Mouse (Mus musculus): ENCODE data around the gene Clasp1. TPM values are rescaled to one million over a fixed set of nuclear protein-coding genes. Genes with fewer than 3 reads are reported as not detected.

Gene Clasp1
- total and polyA plus RNA-seq, 2 experiments from 2014 or later = 63.2 to 126 TPM

GRCm38 (mm10) chr1:118553045-118553444, 164.2 kb downstream of the Clasp1 start:
- Histone ChIP-seq H3K4me3 (ENCODE audit: low read length) (no peak overlapping the region), H3K36me3 (ENCODE audit: insufficient read depth, low read length) (peaks cover 70% of the 10 kb centered on the region), H3K9ac (replicated peaks; ENCODE audit: low read length) (no peak overlapping the region), H3K4me1 (ENCODE audit: insufficient read depth, low read length) (no peaks in the 10 kb centered on the region), H3K4me2 (ENCODE audit: low read depth, low read length) (no peak overlapping the region), H3K27ac (no peak overlapping the region), H3K9me3 (ENCODE audit: low read length) (no peaks in the 10 kb centered on the region), H3K27me3 (ENCODE audit: insufficient read depth, low read length) (no peaks in the 10 kb centered on the region)
- 92% methylated on average over 2 of the region's 2 CpGs for WGBS
- TF ChIP-seq CTCF (IDR thresholded peaks at IDR 0.05; ENCODE audit: low read depth) = no peak
- no peak for DNase-seq (ENCODE audit: low spot score)
- ATAC-seq = no peak

- no peak overlapping the region for H3K4me3 ChIP-seq (ENCODE audit: low read length)
- no peak overlapping the region for H3K9ac ChIP-seq (replicated peaks; ENCODE audit: low read length)
- no peaks in the 10 kb centered on the region for H3K27me3 ChIP-seq (ENCODE audit: insufficient read depth, low read length)
- H3K36me3 ChIP-seq (ENCODE audit: insufficient read depth, low read length) = peaks cover 69% of the 10 kb centered on the region
- 95% methylated on average over 3 of the region's 3 CpGs for WGBS
- H3K9me3 ChIP-seq (ENCODE audit: low read length) = no peaks in the 10 kb centered on the region
- DNase-seq (ENCODE audit: low spot score) (no peak), ATAC-seq (no peak)
- H3K4me2 ChIP-seq (ENCODE audit: low read depth, low read length) = no peak overlapping the region
- H3K27ac ChIP-seq = no peak overlapping the region
- TF ChIP-seq CTCF (IDR thresholded peaks at IDR 0.05; ENCODE audit: low read depth) = no peak
- no peaks in the 10 kb centered on the region for H3K4me1 ChIP-seq (ENCODE audit: insufficient read depth, low read length)
These were observed 164.6 kb downstream of the Clasp1 start for GRCm38 (mm10) chr1:118553451-118553850.

- ATAC-seq (no peak), DNase-seq (ENCODE audit: low spot score) (no peak)
- WGBS = 91% methylated on average over 5 of the region's 5 CpGs
- Histone ChIP-seq H3K27ac (no peak overlapping the region), H3K36me3 (ENCODE audit: insufficient read depth, low read length) (peaks cover 64% of the 10 kb centered on the region), H3K27me3 (ENCODE audit: insufficient read depth, low read length) (no peaks in the 10 kb centered on the region), H3K4me3 (ENCODE audit: low read length) (no peak overlapping the region), H3K4me1 (ENCODE audit: insufficient read depth, low read length) (no peaks in the 10 kb centered on the region), H3K9ac (replicated peaks; ENCODE audit: low read length) (no peak overlapping the region), H3K4me2 (ENCODE audit: low read depth, low read length) (no peak overlapping the region), H3K9me3 (ENCODE audit: low read length) (no peaks in the 10 kb centered on the region)
- no peak for TF ChIP-seq CTCF (IDR thresholded peaks at IDR 0.05; ENCODE audit: low read depth)
These were observed 166.1 kb downstream of the Clasp1 start for GRCm38 (mm10) chr1:118554961-118555360.

- DNase-seq (ENCODE audit: low spot score) (no peak), ATAC-seq (no peak)
- Histone ChIP-seq H3K4me1 (ENCODE audit: insufficient read depth, low read length) (no peaks in the 10 kb centered on the region), H3K9me3 (ENCODE audit: low read length) (no peaks in the 10 kb centered on the region), H3K27me3 (ENCODE audit: insufficient read depth, low read length) (no peaks in the 10 kb centered on the region), H3K4me2 (ENCODE audit: low read depth, low read length) (no peak overlapping the region), H3K9ac (replicated peaks; ENCODE audit: low read length) (no peak overlapping the region), H3K27ac (no peak overlapping the region), H3K36me3 (ENCODE audit: insufficient read depth, low read length) (peaks cover 61% of the 10 kb centered on the region), H3K4me3 (ENCODE audit: low read length) (no peak overlapping the region)
- 82% methylated on average over 2 of the region's 2 CpGs for WGBS
- no peak for TF ChIP-seq CTCF (IDR thresholded peaks at IDR 0.05; ENCODE audit: low read depth)
These were observed 170.9 kb downstream of the Clasp1 start for GRCm38 (mm10) chr1:118559716-118560115.

GRCm38 (mm10) chr1:118564561-118564960, 175.7 kb downstream of the Clasp1 start:
- ATAC-seq = no peak
- no peaks in the 10 kb centered on the region for H3K9me3 ChIP-seq (ENCODE audit: low read length)
- no peaks in the 10 kb centered on the region for H3K4me1 ChIP-seq (ENCODE audit: insufficient read depth, low read length)
- peaks cover 71% of the 10 kb centered on the region for H3K36me3 ChIP-seq (ENCODE audit: insufficient read depth, low read length)
- DNase-seq (ENCODE audit: low spot score) = peak; percentile 3
- no peaks in the 10 kb centered on the region for H3K27me3 ChIP-seq (ENCODE audit: insufficient read depth, low read length)
- no peak overlapping the region for H3K27ac ChIP-seq
- H3K4me2 ChIP-seq (ENCODE audit: low read depth, low read length) = no peak overlapping the region
- peak; percentile 46 for TF ChIP-seq CTCF (IDR thresholded peaks at IDR 0.05; ENCODE audit: low read depth)
- no peak overlapping the region for H3K9ac ChIP-seq (replicated peaks; ENCODE audit: low read length)
- H3K4me3 ChIP-seq (ENCODE audit: low read length) = no peak overlapping the region

- 94% methylated on average over 3 of the region's 3 CpGs for WGBS
- no peak for DNase-seq (ENCODE audit: low spot score)
- H3K9ac ChIP-seq (replicated peaks; ENCODE audit: low read length) = no peak overlapping the region
- no peak overlapping the region for H3K27ac ChIP-seq
- H3K4me1 ChIP-seq (ENCODE audit: insufficient read depth, low read length) = no peaks in the 10 kb centered on the region
- H3K4me3 ChIP-seq (ENCODE audit: low read length) = no peak overlapping the region
- H3K4me2 ChIP-seq (ENCODE audit: low read depth, low read length) = no peak overlapping the region
- ATAC-seq = no peak
- no peaks in the 10 kb centered on the region for H3K9me3 ChIP-seq (ENCODE audit: low read length)
- H3K36me3 ChIP-seq (ENCODE audit: insufficient read depth, low read length) = peaks cover 64% of the 10 kb centered on the region
- no peaks in the 10 kb centered on the region for H3K27me3 ChIP-seq (ENCODE audit: insufficient read depth, low read length)
- TF ChIP-seq CTCF (IDR thresholded peaks at IDR 0.05; ENCODE audit: low read depth) = no peak
These were observed 178.8 kb downstream of the Clasp1 start for GRCm38 (mm10) chr1:118567659-118568058.

- TF ChIP-seq CTCF (IDR thresholded peaks at IDR 0.05; ENCODE audit: low read depth) = no peak
- Histone ChIP-seq H3K9me3 (ENCODE audit: low read length) (no peaks in the 10 kb centered on the region), H3K27ac (no peak overlapping the region), H3K36me3 (ENCODE audit: insufficient read depth, low read length) (peaks cover 31% of the 10 kb centered on the region), H3K4me1 (ENCODE audit: insufficient read depth, low read length) (no peaks in the 10 kb centered on the region), H3K4me2 (ENCODE audit: low read depth, low read length) (no peak overlapping the region), H3K4me3 (ENCODE audit: low read length) (no peak overlapping the region), H3K9ac (replicated peaks; ENCODE audit: low read length) (no peak overlapping the region), H3K27me3 (ENCODE audit: insufficient read depth, low read length) (no peaks in the 10 kb centered on the region)
- 95% methylated on average over 2 of the region's 2 CpGs for WGBS
- DNase-seq (ENCODE audit: low spot score) (no peak), ATAC-seq (no peak)
These were observed 191.4 kb downstream of the Clasp1 start for GRCm38 (mm10) chr1:118580174-118580702.
